Mouse (Mus musculus) retina, postnatal 7 days (tissue): ENCODE data around the gene Hoxc4.

Source experiments
- DNase-seq: peaks from one replicate; pipeline ENCODE4 v3.0.0-alpha.2; 2012; ENCODE audit warnings: low read depth, low spot score

Hoxc4 gene

GRCm38 (mm10) chr15:103083598-103083997, 64.9 kb downstream of the Hoxc4 start:
- no peak for DNase-seq

DNA sequence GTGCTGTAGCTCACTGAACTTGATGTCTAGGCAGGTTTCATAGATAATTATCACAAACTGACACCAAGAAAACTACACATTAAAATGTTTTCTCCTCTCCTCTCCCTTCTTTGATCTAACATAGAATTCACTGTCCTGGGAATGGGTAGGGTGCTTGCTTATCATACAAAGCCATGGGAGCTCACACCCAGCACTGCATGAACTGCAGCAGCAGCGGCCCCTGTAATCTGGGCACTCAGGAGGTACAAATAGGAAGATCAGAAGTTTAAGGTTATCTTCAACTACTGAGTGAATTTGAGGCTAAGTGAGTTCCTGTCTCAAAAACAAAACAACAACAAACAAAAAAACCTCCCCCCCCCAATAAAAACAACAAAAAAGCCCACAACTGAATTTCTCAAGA, 66.2 kb downstream of the Hoxc4 start:
- DNase-seq, result no peak

DNA sequence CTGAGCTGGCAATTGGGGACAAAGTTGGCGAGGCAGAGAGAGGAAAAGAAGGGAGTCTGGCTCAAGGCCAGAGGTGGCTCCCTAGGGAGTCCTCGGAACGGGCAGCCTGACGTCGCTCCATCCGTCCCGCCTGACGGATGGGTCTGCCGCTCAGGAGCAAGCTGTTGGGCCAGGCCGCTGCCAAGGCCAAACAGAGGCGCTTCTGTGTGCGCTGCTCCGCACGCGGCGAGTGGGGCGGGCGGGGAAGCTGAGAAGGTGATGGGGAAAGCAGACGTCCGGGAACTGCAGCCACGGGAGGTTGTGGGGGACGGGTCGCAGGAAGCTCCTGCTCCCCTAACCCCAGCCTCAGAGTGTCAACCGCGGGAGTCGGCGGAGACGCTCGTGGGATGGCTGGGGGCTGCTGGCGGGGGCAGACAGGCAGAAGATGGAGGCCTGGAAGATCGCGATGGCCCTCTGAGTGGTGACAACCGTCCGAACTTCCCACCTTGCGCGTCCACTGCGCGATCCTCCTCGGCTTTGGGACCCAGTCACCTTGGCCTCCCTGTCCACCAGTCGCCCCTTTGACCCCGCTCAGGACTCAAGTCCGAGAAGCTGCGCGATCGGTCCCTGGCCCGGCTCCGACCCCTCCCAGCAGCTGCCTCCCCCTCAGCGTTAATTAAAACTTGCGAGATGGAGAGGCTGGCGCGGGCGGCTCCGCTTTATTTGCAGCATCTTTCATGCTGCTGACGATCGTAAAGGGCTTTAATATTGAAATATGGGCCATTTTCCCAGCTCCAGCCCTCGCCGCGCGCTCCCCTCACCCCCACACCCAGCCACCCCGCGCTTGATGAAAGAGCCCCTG, 67.3 kb downstream of the Hoxc4 start:
- no peak for DNase-seq
